Mouse (Mus musculus): Measurements from ENCODE around the gene Pcdh15. TPM values are rescaled to one million over a fixed set of nuclear protein-coding genes. Genes with fewer than 3 reads are reported as not detected.

Pcdh15 gene
- polyA plus RNA-seq (2014; fragmentation: Nextera tagmentation; extraction: Ambion mirVana), result 10.4 and 14.9 TPM in 2 replicates

- peak within 1 kb of the TSS; percentile 81 for H3K9ac ChIP-seq
- H3K4me1 ChIP-seq (replicated peaks; ENCODE audit: control insufficient read depth, insufficient read depth, low read length), result peaks cover 12% of the 10 kb centered on the region
- peak within 1 kb of the TSS; percentile 77 for H3K27ac ChIP-seq
- peak; percentile 46 for DNase-seq (ENCODE audit: low spot score)
- WGBS, result under 1% methylated on average over 78 of the region's 79 CpGs
- no peaks in the 10 kb centered on the region for H3K36me3 ChIP-seq (replicated peaks; ENCODE audit: control insufficient read depth, insufficient read depth)
- H3K9me3 ChIP-seq (ENCODE audit: control insufficient read depth, low read length), result no peaks in the 10 kb centered on the region
- peaks cover 20% of the 10 kb centered on the region; the same call in 1 of the 2 replicates for H3K27me3 ChIP-seq (ENCODE audit: control insufficient read depth, insufficient read depth, low read length)
- peak within 1 kb of the TSS; percentile 87 for H3K4me2 ChIP-seq (replicated peaks)
- peak within 1 kb of the TSS; percentile 77 for H3K4me3 ChIP-seq (replicated peaks; ENCODE audit: low read length)
- peak; percentile 28 for ATAC-seq (ENCODE audit: low FRiP score)
Observed at GRCm38 (mm10) chr10:73098966-73099845, at the start of gene Pcdh15. Gene Pcdh15, plus strand, starts transcription at chr10:73099342.

GRCm38 (mm10) chr10:73052074-73052473, 47.1 kb upstream of the Pcdh15 start:
- no peaks in the 10 kb centered on the region for H3K4me1 ChIP-seq (replicated peaks; ENCODE audit: control insufficient read depth, insufficient read depth, low read length)
- H3K27me3 ChIP-seq (ENCODE audit: control insufficient read depth, insufficient read depth, low read length), result no peaks in the 10 kb centered on the region
- no peak overlapping the region for H3K9ac ChIP-seq
- no peak overlapping the region for H3K4me2 ChIP-seq (replicated peaks)
- H3K9me3 ChIP-seq (ENCODE audit: control insufficient read depth, low read length), result no peaks in the 10 kb centered on the region
- no peak overlapping the region for H3K27ac ChIP-seq
- ATAC-seq (ENCODE audit: low FRiP score) (no peak), DNase-seq (ENCODE audit: low spot score) (no peak)
- no peaks in the 10 kb centered on the region for H3K36me3 ChIP-seq (replicated peaks; ENCODE audit: control insufficient read depth, insufficient read depth)
- 90% methylated on average over 6 of the region's 6 CpGs for WGBS
- no peak overlapping the region for H3K4me3 ChIP-seq (replicated peaks; ENCODE audit: low read length)

GRCm38 (mm10) chr10:73059726-73060230, 39.4 kb upstream of the Pcdh15 start:
- Histone ChIP-seq H3K9me3 (ENCODE audit: control insufficient read depth, low read length) (no peaks in the 10 kb centered on the region), H3K4me1 (replicated peaks; ENCODE audit: control insufficient read depth, insufficient read depth, low read length) (no peaks in the 10 kb centered on the region), H3K27me3 (ENCODE audit: control insufficient read depth, insufficient read depth, low read length) (no peaks in the 10 kb centered on the region), H3K27ac (no peak overlapping the region), H3K4me2 (replicated peaks) (no peak overlapping the region), H3K4me3 (replicated peaks; ENCODE audit: low read length) (no peak overlapping the region), H3K9ac (no peak overlapping the region), H3K36me3 (replicated peaks; ENCODE audit: control insufficient read depth, insufficient read depth) (no peaks in the 10 kb centered on the region)
- ATAC-seq (ENCODE audit: low FRiP score) (no peak), DNase-seq (ENCODE audit: low spot score) (no peak)
- 79% methylated on average over 2 of the region's 2 CpGs for WGBS

GRCm38 (mm10) chr10:73086703-73087102, 12.4 kb upstream of the Pcdh15 start:
- Histone ChIP-seq H3K4me2 (replicated peaks) (no peak overlapping the region), H3K27me3 (ENCODE audit: control insufficient read depth, insufficient read depth, low read length) (no peaks in the 10 kb centered on the region), H3K4me1 (replicated peaks; ENCODE audit: control insufficient read depth, insufficient read depth, low read length) (no peaks in the 10 kb centered on the region), H3K27ac (no peak overlapping the region), H3K9ac (no peak overlapping the region), H3K4me3 (replicated peaks; ENCODE audit: low read length) (no peak overlapping the region), H3K36me3 (replicated peaks; ENCODE audit: control insufficient read depth, insufficient read depth) (no peaks in the 10 kb centered on the region), H3K9me3 (ENCODE audit: control insufficient read depth, low read length) (no peaks in the 10 kb centered on the region)
- no peak for DNase-seq (ENCODE audit: low spot score)
- no peak for ATAC-seq (ENCODE audit: low FRiP score)
- 71% methylated on average over 5 of the region's 5 CpGs for WGBS

- Histone ChIP-seq H3K9ac (peak overlapping the region; percentile 59), H3K4me3 (replicated peaks; ENCODE audit: low read length) (peak overlapping the region; percentile 48), H3K9me3 (ENCODE audit: control insufficient read depth, low read length) (no peaks in the 10 kb centered on the region), H3K36me3 (replicated peaks; ENCODE audit: control insufficient read depth, insufficient read depth) (no peaks in the 10 kb centered on the region), H3K27me3 (ENCODE audit: control insufficient read depth, insufficient read depth, low read length) (peaks cover 15% of the 10 kb centered on the region; the same call in 1 of the 2 replicates), H3K27ac (peak overlapping the region; percentile 16), H3K4me2 (replicated peaks) (peak overlapping the region; percentile 87), H3K4me1 (replicated peaks; ENCODE audit: control insufficient read depth, insufficient read depth, low read length) (peaks cover 12% of the 10 kb centered on the region)
- under 1% methylated on average over 17 of the region's 17 CpGs for WGBS
- DNase-seq (ENCODE audit: low spot score) (peak; percentile 62), ATAC-seq (ENCODE audit: low FRiP score) (peak; percentile 76)
Observed at GRCm38 (mm10) chr10:73096531-73097135, 2.5 kb upstream of the Pcdh15 start.

GRCm38 (mm10) chr10:73097176-73097575, 2.0 kb upstream of the Pcdh15 start:
- peaks cover 12% of the 10 kb centered on the region for H3K4me1 ChIP-seq (replicated peaks; ENCODE audit: control insufficient read depth, insufficient read depth, low read length)
- 4% methylated on average over 7 of the region's 7 CpGs for WGBS
- peak overlapping the region; percentile 48 for H3K4me3 ChIP-seq (replicated peaks; ENCODE audit: low read length)
- peak; percentile 41; the same call in 1 of the 2 replicates for ATAC-seq (ENCODE audit: low FRiP score)
- H3K9ac ChIP-seq, result peak overlapping the region; percentile 59
- H3K27me3 ChIP-seq (ENCODE audit: control insufficient read depth, insufficient read depth, low read length), result peaks cover 20% of the 10 kb centered on the region; the same call in 1 of the 2 replicates
- H3K4me2 ChIP-seq (replicated peaks), result peak overlapping the region; percentile 87
- peak overlapping the region; percentile 16; the same call in 1 of the 2 replicates for H3K27ac ChIP-seq
- DNase-seq (ENCODE audit: low spot score), result peak; percentile 35
- no peaks in the 10 kb centered on the region for H3K36me3 ChIP-seq (replicated peaks; ENCODE audit: control insufficient read depth, insufficient read depth)
- H3K9me3 ChIP-seq (ENCODE audit: control insufficient read depth, low read length), result no peaks in the 10 kb centered on the region

- DNase-seq (ENCODE audit: low spot score) (peak; percentile 89), ATAC-seq (ENCODE audit: low FRiP score) (peak; percentile 53; the same call in 1 of the 2 replicates)
- Histone ChIP-seq H3K4me3 (replicated peaks; ENCODE audit: low read length) (peak overlapping the region; percentile 77), H3K27me3 (ENCODE audit: control insufficient read depth, insufficient read depth, low read length) (peaks cover 20% of the 10 kb centered on the region; the same call in 1 of the 2 replicates), H3K4me2 (replicated peaks) (peak overlapping the region; percentile 87), H3K36me3 (replicated peaks; ENCODE audit: control insufficient read depth, insufficient read depth) (no peaks in the 10 kb centered on the region), H3K9ac (no peak overlapping the region), H3K9me3 (ENCODE audit: control insufficient read depth, low read length) (no peaks in the 10 kb centered on the region), H3K27ac (no peak overlapping the region), H3K4me1 (replicated peaks; ENCODE audit: control insufficient read depth, insufficient read depth, low read length) (peaks cover 12% of the 10 kb centered on the region)
- WGBS, result under 1% methylated on average over 17 of the region's 17 CpGs
Observed at GRCm38 (mm10) chr10:73097979-73098378, 1.2 kb upstream of the Pcdh15 start.

- Histone ChIP-seq H3K4me2 (replicated peaks) (peak overlapping the region; percentile 87), H3K36me3 (replicated peaks; ENCODE audit: control insufficient read depth, insufficient read depth) (no peaks in the 10 kb centered on the region), H3K9me3 (ENCODE audit: control insufficient read depth, low read length) (no peaks in the 10 kb centered on the region), H3K4me1 (replicated peaks; ENCODE audit: control insufficient read depth, insufficient read depth, low read length) (peaks cover 12% of the 10 kb centered on the region), H3K9ac (peak overlapping the region; percentile 81), H3K4me3 (replicated peaks; ENCODE audit: low read length) (peak overlapping the region; percentile 77), H3K27me3 (ENCODE audit: control insufficient read depth, insufficient read depth, low read length) (peaks cover 20% of the 10 kb centered on the region; the same call in 1 of the 2 replicates), H3K27ac (peak overlapping the region; percentile 77)
- ATAC-seq (ENCODE audit: low FRiP score) (peak; percentile 64; the same call in 1 of the 2 replicates), DNase-seq (ENCODE audit: low spot score) (peak; percentile 37)
- under 1% methylated on average over 37 of the region's 37 CpGs for WGBS
Observed at GRCm38 (mm10) chr10:73099846-73100241, 702 bp downstream of the Pcdh15 start.

Data from hindbrain, embryonic 14.5 days (tissue).